Mouse (Mus musculus) monocyte, adult 5-6 weeks (primary cell): ENCODE data around the gene P3h3. TPM values are rescaled to one million over a fixed set of nuclear protein-coding genes. Genes with fewer than 3 reads are reported as not detected.
"Not testable (repeated sequence)": the region's sequence is repeated elsewhere in the genome, so short reads cannot be mapped to it uniquely, and the experiment has no call there.

Source experiments
- ATAC-seq: fragments of 153-309, 156-312 bp; replicated peaks from 2 replicates; pipeline ENCODE4 v1.8.0; 2017; ENCODE audit warnings: mild to moderate bottlenecking; ENCODE audit not compliant: low TSS enrichment, insufficient number of reproducible peaks, severe bottlenecking, poor library complexity, low FRiP score
- total RNA-seq: library from RNA; stranded (forward); fragments of 200-1000, 200-491, 200-594 nt; gene quantifications from 3 replicates; pipeline ENCODE4 v1.2.3, GENCODE M21; 2017

Gene P3h3
- total RNA-seq, 1 experiment from 2014 or later = not detected

DNA sequence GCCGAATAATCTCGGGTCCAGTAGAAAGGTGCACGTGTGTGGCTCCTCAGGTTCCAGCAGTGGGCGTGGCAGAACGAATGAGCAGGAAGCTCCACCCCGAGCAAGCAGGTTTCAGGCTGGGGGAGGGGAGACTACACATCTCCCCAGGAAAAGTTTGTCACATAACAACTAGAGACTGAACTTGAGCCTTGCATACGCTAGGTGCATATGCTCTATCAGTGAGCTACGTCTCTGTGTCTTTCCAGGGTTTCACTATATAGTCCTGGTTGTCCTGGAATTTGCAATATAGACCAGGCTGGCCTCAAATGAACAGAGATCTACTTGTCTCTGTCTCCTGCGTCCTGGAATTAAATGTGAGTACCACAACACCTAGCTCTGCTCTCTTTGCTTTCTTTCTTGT lies 55.2 kb downstream of the P3h3 start:
- not testable (repeated sequence) for ATAC-seq

GRCm38 (mm10) chr6:124796200-124796599 lies 61.4 kb downstream of the P3h3 start:
- no peak for ATAC-seq

- no peak for ATAC-seq
These were observed 61.8 kb downstream of the P3h3 start for GRCm38 (mm10) chr6:124795781-124796180.

GRCm38 (mm10) chr6:124791911-124792310 lies 65.6 kb downstream of the P3h3 start:
- ATAC-seq = no peak

Other genes starting within 250 kb of the P3h3 start
- gene C1s2, start 221.7 kb downstream of the P3h3 start, total RNA-seq = not detected in 3 replicates
- gene Lpcat3, start 194.7 kb downstream of the P3h3 start, total RNA-seq = 18.6 to 29.6 TPM (median 20.8 TPM) in 3 replicates
- 82.8 to 125 TPM (median 86.6 TPM) in 3 replicates for gene Emg1, start 145.6 kb downstream of the P3h3 start, total RNA-seq
- 123 to 138 TPM (median 126 TPM) in 3 replicates for gene Phb2, start 145.4 kb downstream of the P3h3 start, total RNA-seq
- gene Ptpn6, start 119.0 kb downstream of the P3h3 start, total RNA-seq = 1,360 to 1,911 TPM (median 1,427 TPM) in 3 replicates
- gene Grcc10, start 116.4 kb downstream of the P3h3 start, total RNA-seq = 150 to 174 TPM (median 165 TPM) in 3 replicates
- 0.19 to 0.43 TPM in 2 of 3 replicates, not detected in the other for gene Gm45234, start 101.7 kb downstream of the P3h3 start, total RNA-seq
- 1.5 to 6.2 TPM in 2 of 3 replicates, not detected in the other for gene Atn1, start 101.2 kb downstream of the P3h3 start, total RNA-seq
- not detected in 3 replicates for gene Eno2, start 88.1 kb downstream of the P3h3 start, total RNA-seq
- gene Lrrc23, start 78.0 kb downstream of the P3h3 start, total RNA-seq = 2.2 TPM in 1 of 3 replicates, not detected in the others
- 8.2 to 11.2 TPM (median 10.4 TPM) in 3 replicates for gene Spsb2, start 49.1 kb downstream of the P3h3 start, total RNA-seq
- 71.9 to 103 TPM (median 88.6 TPM) in 3 replicates for gene Tpi1, start 43.5 kb downstream of the P3h3 start, total RNA-seq
- gene Usp5, start 28.3 kb downstream of the P3h3 start, total RNA-seq = 34.6 to 45.5 TPM (median 35.5 TPM) in 3 replicates
- gene Cdca3, start 28.2 kb downstream of the P3h3 start, total RNA-seq = 0.32 to 5.8 TPM in 2 of 3 replicates, not detected in the other
- gene Gnb3, start 17.5 kb downstream of the P3h3 start, total RNA-seq = 0.19 TPM in 1 of 3 replicates, not detected in the others
- 0.38 TPM in 1 of 3 replicates, not detected in the others for gene Gpr162, start 6.2 kb upstream of the P3h3 start, total RNA-seq
- gene Cd4, start 30.5 kb upstream of the P3h3 start, total RNA-seq = 3.1 to 5.2 TPM (median 4.0 TPM) in 3 replicates
- gene Lag3, start 54.0 kb upstream of the P3h3 start, total RNA-seq = 0.68 TPM in 1 of 3 replicates, not detected in the others
- gene Ptms, start 62.4 kb upstream of the P3h3 start, total RNA-seq = 89.3 to 145 TPM (median 115 TPM) in 3 replicates
- 46.8 to 65.2 TPM (median 56.4 TPM) in 3 replicates for gene Mlf2, start 73.6 kb upstream of the P3h3 start, total RNA-seq
- gene Cops7a, start 107.8 kb upstream of the P3h3 start, total RNA-seq = 7.6 to 25.6 TPM (median 21.5 TPM) in 3 replicates
- not detected in 3 replicates for gene Pianp, start 138.9 kb upstream of the P3h3 start, total RNA-seq
- gene Zfp384, start 151.4 kb upstream of the P3h3 start, total RNA-seq = 26.0 to 44.7 TPM (median 28.6 TPM) in 3 replicates
- 118 to 132 TPM (median 119 TPM) in 3 replicates for gene Ing4, start 182.0 kb upstream of the P3h3 start, total RNA-seq
- gene Acrbp, start 191.9 kb upstream of the P3h3 start, total RNA-seq = 5.5 to 20.2 TPM (median 8.3 TPM) in 3 replicates
- 3.1 to 8.7 TPM (median 3.6 TPM) in 3 replicates for gene Lpar5, start 210.2 kb upstream of the P3h3 start, total RNA-seq
- gene Chd4, start 238.2 kb upstream of the P3h3 start, total RNA-seq = 275 to 395 TPM (median 283 TPM) in 3 replicates